Mouse (Mus musculus) gastrocnemius, postnatal 25 days (tissue): ENCODE measurements around the gene Insrr. TPM values are rescaled to one million over a fixed set of nuclear protein-coding genes. Genes with fewer than 3 reads are reported as not detected.

Experiments used
- DNase-seq: peaks from one replicate; pipeline ENCODE4 v3.0.0; 2022
- long read RNA-seq, 2 experiments: library from polyadenylated mRNA; stranded (forward); transcript quantifications; one replicate each; pipeline ENCODE4 v2.0.0; 2021
- total RNA-seq, 2 experiments: library from RNA; stranded (reverse); gene quantifications; 1 replicate in 1 of 2; 2 replicates in 1 of 2; pipeline ENCODE4 v1.2.3; 2021

The Insrr gene
- total RNA-seq, result under 1 TPM; 0.29 to 0.31 TPM
- long read RNA-seq, experiment 1, result 0 reads
- long read RNA-seq, experiment 2, result 0 reads

DNA sequence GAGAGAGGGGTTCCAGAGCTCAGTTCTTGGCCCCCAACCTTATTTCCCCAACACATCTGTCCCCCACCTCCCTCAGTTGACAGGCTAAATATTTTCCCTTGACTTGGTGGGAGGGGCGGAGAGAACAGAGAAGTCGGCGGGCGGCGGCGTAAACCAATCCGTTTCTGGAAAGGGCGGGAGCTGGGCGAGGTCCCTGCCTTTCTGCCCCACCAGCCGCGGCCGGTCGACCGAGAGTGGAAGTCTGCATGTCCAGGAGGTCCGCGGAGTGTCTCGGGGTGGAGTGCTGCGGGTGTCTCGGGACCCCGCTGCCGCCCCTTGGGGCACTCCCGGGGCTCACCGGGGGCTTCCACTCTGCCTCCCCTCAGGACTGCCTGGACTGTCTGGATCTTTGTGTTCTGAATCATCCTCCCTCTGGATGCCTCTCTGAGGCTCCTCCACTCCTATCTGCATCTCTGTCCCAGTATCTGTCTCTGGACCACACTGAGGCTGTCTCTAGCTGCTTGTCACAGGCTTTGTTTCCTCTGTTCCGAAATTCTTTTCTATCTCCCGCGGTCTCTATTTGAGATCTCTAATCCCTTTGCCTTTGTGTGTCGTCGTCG, at the start of gene Insrr:
TSS of gene Insrr (plus strand) at position 216 of the 599 bp plus-strand sequence.
- DNase-seq, result peak; percentile 35

- no peak for DNase-seq
Measured at GRCm38 (mm10) chr3:87748431-87748830, 48.3 kb upstream of the Insrr start, which contains the start of gene Lrrc71. Lrrc71 (minus strand) TSS chr3:87748625.

DNA sequence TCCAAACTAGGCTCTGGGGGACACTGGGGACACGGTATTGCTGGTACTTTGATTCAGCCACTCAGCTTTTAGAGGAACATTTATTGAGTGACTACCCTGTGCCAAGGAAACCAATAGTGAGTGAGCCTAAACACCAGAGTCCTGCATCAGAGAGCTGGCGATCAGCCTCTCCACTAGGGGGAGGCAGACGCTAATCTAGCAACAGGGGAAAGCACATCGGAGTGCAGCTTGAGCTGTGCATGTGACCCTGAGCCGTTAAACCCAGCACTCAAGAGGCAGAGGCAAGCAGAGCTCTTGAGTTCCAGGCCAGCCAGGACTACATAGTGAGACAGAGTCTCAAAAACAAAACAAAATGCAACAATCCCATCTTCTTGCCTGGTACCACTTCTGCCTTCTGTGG, 47.7 kb upstream of the Insrr start:
- peak; percentile 55 for DNase-seq

GRCm38 (mm10) chr3:87749977-87750376, 46.8 kb upstream of the Insrr start:
- no peak for DNase-seq

GRCm38 (mm10) chr3:87752567-87752966, 44.2 kb upstream of the Insrr start:
- DNase-seq, result no peak

DNA sequence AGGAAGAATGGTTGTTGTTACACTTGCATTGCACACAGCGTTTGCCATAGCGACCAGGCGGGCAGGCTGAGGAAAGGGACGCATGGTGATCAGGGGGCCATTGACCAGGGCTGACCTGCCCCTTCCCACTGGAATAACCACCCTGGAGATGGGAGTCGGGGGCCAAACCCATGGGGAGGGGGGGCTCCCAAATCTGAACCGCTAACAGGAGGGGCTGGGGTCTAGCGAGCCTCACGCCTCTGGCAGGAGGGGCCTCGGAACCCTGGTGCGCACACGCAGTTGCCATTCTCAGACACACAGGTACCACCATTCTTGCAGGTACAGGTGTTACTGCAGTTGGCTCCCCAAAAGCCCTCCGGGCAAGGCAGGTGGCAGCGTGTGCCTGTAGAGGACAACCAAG, 42.9 kb upstream of the Insrr start:
- no peak for DNase-seq

GRCm38 (mm10) chr3:87755964-87756363, 40.8 kb upstream of the Insrr start:
- DNase-seq, result peak; percentile 80

GRCm38 (mm10) chr3:87756488-87756887, 40.3 kb upstream of the Insrr start:
- no peak for DNase-seq

DNA sequence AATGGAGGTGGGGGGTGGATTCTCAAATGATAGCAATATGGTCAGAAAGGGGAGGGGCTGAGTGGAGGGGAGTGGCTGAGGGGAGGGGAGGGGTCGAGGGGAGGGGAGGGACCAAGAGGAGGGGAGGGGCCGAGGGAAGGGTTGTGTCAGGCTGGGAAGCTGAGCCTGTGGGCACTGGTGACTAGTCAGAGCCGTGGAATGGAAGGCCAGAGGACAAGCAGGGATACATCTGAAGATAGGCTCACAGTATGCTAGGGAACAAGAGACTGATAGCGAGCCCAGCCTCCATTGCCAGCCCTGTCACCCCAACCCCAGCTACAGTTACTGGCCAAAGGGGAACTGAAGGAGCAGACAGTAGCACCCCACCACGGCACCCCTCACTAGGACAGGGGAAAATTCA, 38.1 kb upstream of the Insrr start:
- no peak for DNase-seq

DNA sequence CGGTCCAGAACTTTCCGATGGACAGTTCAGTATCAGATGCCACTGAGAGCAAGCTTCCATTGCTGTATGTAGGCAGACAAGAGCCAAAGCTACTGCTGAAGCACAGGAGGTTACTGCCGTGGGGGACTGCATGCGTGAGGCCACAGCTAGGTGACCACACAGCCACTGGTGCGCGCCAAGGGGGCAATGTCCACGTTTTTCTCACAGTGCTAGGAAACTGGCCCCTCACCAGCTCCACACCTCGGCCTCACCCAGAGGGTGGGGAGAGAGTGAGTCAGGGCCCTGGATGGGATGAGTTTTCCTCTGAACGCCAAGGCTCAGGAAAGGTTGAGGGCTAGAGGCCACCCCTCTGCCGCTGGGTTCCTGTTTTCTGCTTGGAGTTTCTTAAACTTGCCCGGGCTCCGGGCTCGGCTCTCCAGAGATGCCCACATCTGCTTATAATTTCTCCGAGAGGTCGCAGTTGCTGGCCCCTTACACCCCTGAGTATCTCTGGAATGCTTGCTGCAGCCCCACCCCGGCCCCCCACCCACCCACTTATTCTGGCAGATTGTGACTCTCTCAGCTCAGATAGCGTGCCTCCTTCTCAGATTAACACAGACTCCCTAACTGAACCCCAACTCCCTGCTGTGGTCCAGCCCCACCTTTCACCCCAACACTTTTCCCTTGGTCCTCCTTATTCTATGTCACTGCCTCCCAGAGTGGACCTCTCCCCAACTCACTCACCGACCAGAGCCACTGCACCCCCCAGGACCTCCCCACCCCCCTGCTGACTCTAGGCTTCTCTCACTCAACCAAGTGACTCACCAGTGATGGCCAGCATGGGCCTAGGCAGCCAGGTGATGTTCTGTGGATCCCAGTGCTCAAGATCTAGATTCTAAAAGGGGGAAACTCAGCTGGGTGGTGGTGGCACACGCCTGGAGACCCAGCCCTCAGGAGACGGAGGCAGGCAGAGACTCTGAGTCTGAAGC, 35.1 kb upstream of the Insrr start:
- no peak for DNase-seq

DNA sequence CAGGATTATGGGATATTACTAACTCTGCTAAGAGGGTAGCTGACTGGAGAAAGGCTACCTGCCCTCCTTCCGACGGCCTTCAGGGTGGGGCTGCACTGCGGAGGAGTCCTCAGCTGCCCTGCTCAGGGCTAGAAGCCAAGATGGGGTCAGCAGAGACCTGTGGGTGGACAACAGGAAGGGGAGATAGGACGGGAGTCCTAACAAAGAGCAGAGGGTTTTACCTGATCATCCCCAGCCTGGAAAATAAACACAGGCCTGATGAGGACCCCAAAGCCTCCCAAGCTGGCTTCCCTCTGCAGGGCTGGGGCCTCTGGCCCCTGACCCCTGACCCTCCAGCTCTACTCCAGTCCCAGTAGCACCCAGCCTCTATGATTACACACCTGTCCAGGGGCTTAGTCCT, 33.5 kb upstream of the Insrr start:
- DNase-seq, result no peak

- DNase-seq, result peak; percentile 81
Measured at GRCm38 (mm10) chr3:87763683-87764289, 33.0 kb upstream of the Insrr start.

GRCm38 (mm10) chr3:87764506-87764905, 32.2 kb upstream of the Insrr start:
- no peak for DNase-seq

- DNase-seq, result peak; percentile 41
Measured at GRCm38 (mm10) chr3:87765091-87765490, 31.7 kb upstream of the Insrr start.

GRCm38 (mm10) chr3:87765631-87766283, 31.0 kb upstream of the Insrr start:
- no peak for DNase-seq

GRCm38 (mm10) chr3:87766284-87766667, 30.5 kb upstream of the Insrr start:
- DNase-seq, result no peak

DNA sequence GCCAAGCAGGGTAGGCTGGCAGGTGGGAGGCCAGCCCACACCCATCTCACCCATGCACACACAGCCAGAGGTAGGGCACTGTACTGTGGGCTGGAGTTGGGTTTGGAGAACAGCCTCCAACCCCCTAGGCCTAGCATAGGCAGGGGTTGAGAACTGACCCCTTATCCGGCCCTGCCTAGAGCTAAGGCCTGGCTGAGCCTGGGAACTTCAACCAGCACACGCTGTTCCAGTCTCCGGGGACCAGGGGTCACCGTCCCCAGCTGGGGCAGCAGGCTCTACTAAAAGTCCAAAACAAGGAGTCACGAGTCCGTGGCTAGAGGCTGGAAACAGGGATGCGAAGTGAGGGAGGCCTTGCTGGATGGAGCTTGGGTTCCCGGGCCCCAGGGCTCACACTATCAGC, 29.0 kb upstream of the Insrr start:
- peak; percentile 62 for DNase-seq

GRCm38 (mm10) chr3:87768431-87768830, 28.3 kb upstream of the Insrr start:
- no peak for DNase-seq

DNA sequence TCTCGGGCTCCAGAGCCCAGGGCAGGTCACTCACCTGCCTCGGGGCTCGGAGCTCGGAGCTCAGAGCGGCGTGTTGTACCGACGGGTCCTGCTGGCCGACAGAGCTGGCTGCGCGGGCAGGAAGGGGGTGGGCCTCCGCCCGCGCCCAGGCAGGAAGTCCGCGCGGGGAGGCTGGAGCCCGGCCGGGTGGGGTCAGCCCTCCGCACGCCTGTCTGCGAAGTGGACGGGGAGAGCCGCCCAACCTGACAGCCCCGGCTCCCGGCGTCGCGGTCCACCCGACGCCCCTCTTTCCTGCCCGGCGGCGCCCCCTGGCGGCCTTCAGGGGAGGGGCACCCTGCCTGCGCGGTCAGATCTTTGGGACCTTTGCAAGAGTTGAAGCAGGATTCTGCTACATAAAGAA, 27.9 kb upstream of the Insrr start:
- peak; percentile 88 for DNase-seq

- DNase-seq, result no peak
Measured at GRCm38 (mm10) chr3:87769506-87769905, 27.2 kb upstream of the Insrr start.

DNA sequence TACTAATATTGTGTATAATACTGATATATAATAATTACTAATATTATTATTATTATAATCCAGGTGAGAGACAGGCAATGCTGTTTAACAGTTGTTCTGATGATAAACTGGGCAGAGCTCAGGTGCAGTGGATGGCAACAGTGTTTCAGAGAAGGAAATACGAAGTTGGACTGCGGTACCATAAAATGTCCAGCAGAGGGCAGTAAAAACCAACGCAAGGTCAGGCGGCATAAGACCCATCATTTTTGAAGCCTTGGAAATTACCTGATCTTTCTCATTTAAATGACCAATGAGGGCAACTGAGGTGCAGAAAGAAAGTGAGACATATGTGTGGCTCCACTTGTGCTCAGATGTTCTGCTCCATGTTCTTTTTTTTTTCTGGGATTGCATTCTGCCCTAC, 26.5 kb upstream of the Insrr start:
- DNase-seq, result no peak

DNA sequence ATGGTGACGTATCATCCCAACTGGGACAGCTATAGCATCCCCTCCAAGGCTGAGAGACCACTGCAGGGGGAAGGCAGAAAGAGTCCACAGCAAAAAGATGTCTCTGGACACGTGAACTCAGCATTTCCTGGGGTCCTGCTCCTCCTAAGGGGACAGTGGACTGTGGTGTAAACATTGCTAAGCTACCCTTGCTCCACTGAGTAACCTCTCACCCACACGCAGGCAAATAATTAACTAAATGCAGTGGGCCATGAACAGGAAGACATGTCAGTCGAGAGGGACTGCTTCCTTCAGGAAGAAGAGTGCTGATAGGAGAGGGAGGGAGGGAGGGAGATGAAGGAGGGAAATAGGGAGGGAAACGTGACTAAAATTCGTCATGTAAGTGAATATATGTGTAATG, 25.7 kb upstream of the Insrr start:
- DNase-seq, result no peak
